Mouse (Mus musculus) retina, embryonic 14.5 days (tissue): Measurements from ENCODE around the gene Iqgap2.
A peak's percentile ranks its signal among the peaks of the same experiment; 100 is the strongest.

Experiments used
- DNase-seq: peaks from one replicate; pipeline ENCODE4 v3.0.0-alpha.2; 2015; ENCODE audit warnings: low spot score

The Iqgap2 gene

GRCm38 (mm10) chr13:95651870-95652668 lies 239.7 kb downstream of the Iqgap2 start:
- DNase-seq = no peak

DNA sequence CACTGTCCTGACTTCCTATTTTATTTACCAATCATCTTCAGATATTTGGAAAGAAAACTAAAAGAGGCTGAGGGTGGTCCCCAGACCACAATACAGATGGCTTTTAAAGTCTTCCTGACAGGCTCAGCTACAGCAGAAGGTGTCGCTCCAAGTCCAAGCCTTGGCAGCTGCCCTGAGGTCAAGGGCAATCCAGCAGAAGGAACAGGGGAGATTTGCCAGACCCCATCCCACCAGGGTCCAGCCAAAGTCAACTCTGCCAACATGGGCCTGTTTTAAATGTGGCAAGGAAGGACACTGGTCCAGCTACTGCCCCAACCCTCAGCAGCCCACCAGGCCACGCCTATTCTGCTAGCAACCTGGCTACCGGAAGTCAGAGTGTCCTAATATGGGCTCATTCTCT lies 241.8 kb downstream of the Iqgap2 start:
- DNase-seq = no peak

DNA sequence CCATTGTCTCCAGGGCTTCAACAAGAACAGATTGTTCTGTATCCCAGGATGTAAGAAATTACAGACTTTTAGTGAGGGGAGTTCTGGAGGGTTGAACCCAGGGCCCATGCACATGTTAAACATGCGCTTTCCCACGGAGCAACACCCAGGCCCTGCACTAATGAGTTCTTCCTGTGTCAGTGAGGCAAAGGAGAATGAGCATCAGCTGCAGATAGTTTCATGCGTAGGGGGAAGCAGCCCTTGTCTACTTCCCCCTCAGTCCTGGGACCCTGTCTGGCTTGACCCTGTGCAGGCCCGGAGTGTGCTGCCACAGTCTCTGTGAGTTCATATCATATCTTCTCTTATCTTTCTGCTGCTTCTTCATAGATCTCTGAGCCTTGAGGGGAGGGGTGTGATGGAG lies 244.5 kb downstream of the Iqgap2 start:
- DNase-seq = no peak

- DNase-seq = no peak
These were observed 245.0 kb downstream of the Iqgap2 start for GRCm38 (mm10) chr13:95646687-95647111.

DNA sequence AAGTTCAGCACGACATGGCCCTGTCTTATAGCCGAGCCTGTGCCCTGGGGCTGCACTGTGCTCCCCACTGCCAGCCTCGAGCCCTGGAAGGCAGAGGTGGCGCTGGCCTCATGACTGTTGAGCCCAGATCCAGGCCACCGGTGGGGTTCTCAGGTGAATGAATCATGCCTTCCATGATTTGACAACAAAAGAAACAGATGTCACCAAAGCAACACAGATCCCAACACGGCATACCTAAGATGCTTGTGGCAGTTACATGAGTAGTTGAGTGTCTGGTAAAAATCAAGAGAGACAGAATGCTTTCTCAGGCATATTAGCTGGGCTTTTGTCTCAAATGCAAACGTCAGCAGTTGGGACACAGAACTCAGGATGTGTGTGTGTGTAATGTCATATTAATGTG lies 248.0 kb downstream of the Iqgap2 start:
- DNase-seq = no peak

DNA sequence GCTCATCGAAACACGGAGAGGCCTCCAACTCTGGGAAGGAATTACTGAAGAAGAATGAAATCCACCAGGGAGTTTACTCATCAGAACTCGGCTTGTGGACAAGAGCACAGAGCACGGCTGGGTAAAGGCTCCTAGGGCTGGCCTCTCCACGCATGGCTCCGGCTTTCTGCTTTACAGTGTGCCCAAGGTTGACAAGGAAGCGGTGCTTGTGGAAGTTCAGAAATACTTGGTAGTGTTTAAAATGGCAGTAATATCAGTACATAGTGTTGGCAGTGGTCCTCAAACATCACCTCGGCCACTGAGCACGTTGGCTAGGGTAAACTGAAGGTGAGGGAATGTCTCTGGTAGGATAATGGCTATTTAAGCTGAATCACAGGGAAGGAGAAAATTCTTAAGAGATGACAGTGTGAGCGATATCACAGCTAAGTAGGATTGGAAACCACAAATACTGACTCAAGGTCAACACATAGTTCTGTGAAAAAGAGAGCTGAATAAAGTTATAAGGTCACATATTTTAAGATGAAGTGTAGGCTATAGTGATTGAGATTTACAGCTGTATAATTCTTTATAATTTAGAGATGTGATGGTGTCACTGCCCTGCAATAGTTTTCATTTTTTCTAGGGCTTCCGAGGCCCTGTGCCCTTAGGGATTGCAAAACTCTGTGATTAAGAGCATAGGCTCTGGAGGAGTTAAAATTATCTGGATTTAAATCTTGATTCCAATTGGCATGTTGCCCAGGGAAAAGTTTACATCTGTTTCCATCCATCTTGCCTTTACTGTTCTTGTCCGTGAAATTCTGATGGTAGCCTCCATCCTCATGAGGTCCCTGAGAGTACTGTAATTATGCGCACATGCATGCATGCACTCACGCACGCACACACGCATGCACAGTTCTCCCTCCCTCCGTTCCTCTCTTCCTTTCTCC lies 250.4 kb downstream of the Iqgap2 start:
- no peak for DNase-seq

- no peak for DNase-seq
These were observed 251.3 kb downstream of the Iqgap2 start for GRCm38 (mm10) chr13:95640408-95640807.

GRCm38 (mm10) chr13:95639336-95640116 lies 252.2 kb downstream of the Iqgap2 start:
- DNase-seq = peak; percentile 38

GRCm38 (mm10) chr13:95638894-95639293 lies 252.8 kb downstream of the Iqgap2 start:
- DNase-seq = peak; percentile 31

- DNase-seq = no peak
These were observed 254.0 kb downstream of the Iqgap2 start for GRCm38 (mm10) chr13:95637737-95638136.

DNA sequence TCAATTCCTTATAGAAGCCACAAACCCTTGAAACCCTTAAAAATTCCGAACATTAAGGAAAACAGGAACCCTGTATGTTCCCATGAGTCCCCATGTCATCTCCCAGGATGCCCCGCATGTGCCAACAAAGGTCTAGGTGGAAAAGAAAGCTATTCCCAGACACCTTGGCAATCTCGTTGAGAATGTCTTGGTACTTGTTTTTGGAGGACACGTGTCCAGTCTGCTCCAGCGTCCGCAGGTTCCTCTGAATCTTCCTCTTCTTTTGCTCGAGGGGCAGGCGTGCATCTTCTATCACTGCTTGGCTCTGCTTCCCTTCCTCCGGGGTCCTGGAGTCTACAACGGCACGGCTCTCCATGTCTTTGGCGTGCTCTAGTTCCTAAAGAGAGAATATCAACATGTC lies 256.4 kb downstream of the Iqgap2 start:
- no peak for DNase-seq

DNA sequence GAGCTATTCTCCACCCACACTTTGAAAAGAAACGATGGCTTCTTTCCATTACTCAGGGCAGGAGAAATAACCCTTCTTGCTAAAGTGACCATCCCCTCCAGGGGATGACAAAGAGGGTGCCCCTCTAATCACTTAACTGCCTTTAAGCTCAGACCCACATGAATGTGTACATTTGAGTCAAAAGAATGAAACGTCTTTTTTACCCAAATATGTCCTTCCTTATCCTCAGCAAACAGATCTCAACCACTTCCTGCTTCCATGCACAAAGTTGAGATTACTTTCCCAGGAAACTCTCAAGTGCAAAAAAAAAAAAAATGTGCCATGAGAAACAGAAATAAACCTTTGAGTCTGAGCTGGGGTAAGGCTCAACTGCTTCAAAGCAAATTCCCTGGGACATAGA lies 257.3 kb downstream of the Iqgap2 start:
- DNase-seq = no peak

DNA sequence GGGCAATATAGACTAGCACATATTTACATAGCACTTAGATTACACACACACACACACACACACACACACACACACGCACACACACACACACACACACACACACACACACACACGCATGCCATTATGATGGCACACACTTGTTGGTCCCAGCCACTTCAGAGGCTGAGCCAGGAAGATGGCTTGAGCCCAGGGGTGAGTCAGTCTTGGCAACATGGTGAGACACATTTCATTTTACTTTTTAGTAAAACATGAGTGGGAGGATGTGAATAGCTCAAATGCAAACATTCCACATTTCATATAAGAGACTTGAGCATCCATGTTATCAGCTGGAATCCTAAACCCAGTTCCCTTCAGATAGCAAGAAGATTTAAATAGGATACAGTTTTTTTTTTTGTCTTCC lies 258.3 kb downstream of the Iqgap2 start:
- no peak for DNase-seq

GRCm38 (mm10) chr13:95632144-95632543 lies 259.6 kb downstream of the Iqgap2 start:
- no peak for DNase-seq

GRCm38 (mm10) chr13:95630747-95631146 lies 261.0 kb downstream of the Iqgap2 start:
- DNase-seq = no peak

- no peak for DNase-seq
These were observed 262.0 kb downstream of the Iqgap2 start for GRCm38 (mm10) chr13:95629751-95630150.

DNA sequence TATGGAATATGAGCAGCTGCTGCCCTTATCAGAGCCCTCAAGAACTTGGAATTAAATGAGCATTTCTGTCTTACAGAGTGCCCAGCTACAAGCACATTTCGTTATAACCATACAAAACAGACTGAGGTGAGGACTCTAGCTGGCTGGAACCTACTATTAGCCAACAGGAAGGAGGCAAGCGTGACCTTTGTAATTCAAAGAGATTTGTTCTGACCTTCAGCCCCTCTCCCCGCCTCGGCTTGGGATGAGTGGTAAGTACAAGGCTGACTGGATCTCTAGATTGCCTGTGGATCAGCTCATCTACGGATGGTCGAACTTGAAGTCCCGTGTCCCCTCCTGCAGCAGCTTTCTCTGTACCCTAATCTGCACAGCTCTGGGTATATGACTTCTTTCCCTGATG lies 265.0 kb downstream of the Iqgap2 start:
- DNase-seq = no peak

DNA sequence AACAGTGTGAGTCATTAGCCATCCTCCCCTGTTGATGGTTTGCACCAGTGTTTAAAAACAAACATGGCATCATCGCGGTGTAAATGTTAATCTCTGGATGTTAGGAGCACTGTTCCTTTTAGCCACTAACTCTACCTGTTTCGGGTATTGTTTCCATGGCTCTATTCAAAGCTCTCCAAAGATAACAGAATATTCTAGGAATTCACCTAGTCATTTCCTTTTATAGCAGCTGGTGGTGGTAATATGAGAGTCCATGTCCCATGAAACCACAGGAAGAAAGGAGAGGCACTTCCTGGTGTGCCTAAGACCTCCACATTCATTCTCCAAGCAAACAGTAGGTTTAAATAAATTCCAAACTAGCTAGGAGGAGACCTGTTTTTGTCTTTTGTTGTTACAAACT lies 268.7 kb downstream of the Iqgap2 start:
- no peak for DNase-seq

DNA sequence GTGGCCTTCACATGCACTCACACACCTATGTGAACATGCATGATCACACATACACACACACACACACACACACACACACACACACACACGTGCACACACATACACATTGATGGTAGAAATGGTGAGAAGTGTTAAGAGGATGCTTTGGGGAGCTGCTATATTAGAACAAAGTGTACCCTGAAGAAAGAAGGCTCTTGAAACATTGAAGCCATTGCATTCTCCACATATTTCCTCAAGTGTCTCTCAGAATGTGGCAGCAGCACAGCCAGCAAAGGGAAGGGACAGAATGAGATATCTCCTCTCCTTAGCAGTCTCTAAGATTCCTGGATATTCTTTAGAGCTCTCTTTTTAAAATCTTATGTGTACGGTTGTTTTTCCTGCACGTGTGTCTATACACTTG lies 270.2 kb downstream of the Iqgap2 start:
- no peak for DNase-seq

- peak; percentile 34 for DNase-seq
These were observed 272.9 kb downstream of the Iqgap2 start for GRCm38 (mm10) chr13:95618859-95619258.

- peak; percentile 93 for DNase-seq
These were observed 273.4 kb downstream of the Iqgap2 start, which contains the start of gene F2r for GRCm38 (mm10) chr13:95618309-95618712. F2r (minus strand) TSS chr13:95618487.

GRCm38 (mm10) chr13:95617671-95618171 lies 274.0 kb downstream of the Iqgap2 start:
- DNase-seq = no peak
